Mouse (Mus musculus): Measurements from ENCODE around the gene Nectin4.
"Not testable (repeated sequence)": the region's sequence is repeated elsewhere in the genome, so short reads cannot be mapped to it uniquely, and the experiment has no call there.

Gene Nectin4

GRCm38 (mm10) chr1:171369845-171370556 is at the start of gene Nectin4:
Nectin4 (plus strand) TSS chr1:171370099.
- peak; percentile 58 for DNase-seq

GRCm38 (mm10) chr1:171320151-171320550 is 49.7 kb upstream of the Nectin4 start:
- DNase-seq = no peak

GRCm38 (mm10) chr1:171321415-171321814 is 48.5 kb upstream of the Nectin4 start:
- no peak for DNase-seq

GRCm38 (mm10) chr1:171322012-171322411 is 47.9 kb upstream of the Nectin4 start:
- peak; percentile 53 for DNase-seq

GRCm38 (mm10) chr1:171325571-171325970 is 44.3 kb upstream of the Nectin4 start:
- no peak for DNase-seq

- not testable (repeated sequence) for DNase-seq
Measured at GRCm38 (mm10) chr1:171326588-171326987, 43.3 kb upstream of the Nectin4 start.

- DNase-seq = no peak
Measured at GRCm38 (mm10) chr1:171328244-171328643, 41.7 kb upstream of the Nectin4 start.

- peak; percentile 95 for DNase-seq
Measured at GRCm38 (mm10) chr1:171328839-171329432, 41.0 kb upstream of the Nectin4 start, which contains the start of gene Dedd. Dedd (plus strand) TSS chr1:171329145.

- no peak for DNase-seq
Measured at GRCm38 (mm10) chr1:171329433-171330215, 40.3 kb upstream of the Nectin4 start.

GRCm38 (mm10) chr1:171330216-171330560 is 39.7 kb upstream of the Nectin4 start:
- DNase-seq = no peak

- DNase-seq = peak; percentile 44
Measured at GRCm38 (mm10) chr1:171342262-171343207, 27.4 kb upstream of the Nectin4 start.

- DNase-seq = peak; percentile 81
Measured at GRCm38 (mm10) chr1:171343922-171344677, 25.8 kb upstream of the Nectin4 start.

GRCm38 (mm10) chr1:171344715-171345114 is 25.2 kb upstream of the Nectin4 start:
- no peak for DNase-seq

- peak; percentile 94 for DNase-seq
Measured at GRCm38 (mm10) chr1:171345225-171346094, 24.4 kb upstream of the Nectin4 start, which contains the start of the genes Nit1 and Pfdn2. Nit1 (minus strand) TSS chr1:171345646. Pfdn2 (plus strand) TSS chr1:171345670.

GRCm38 (mm10) chr1:171346095-171346450 is 23.8 kb upstream of the Nectin4 start:
- DNase-seq = no peak

- DNase-seq = no peak
Measured at GRCm38 (mm10) chr1:171348665-171349064, 21.2 kb upstream of the Nectin4 start.

GRCm38 (mm10) chr1:171349210-171349609 is 20.7 kb upstream of the Nectin4 start:
- no peak for DNase-seq

- no peak for DNase-seq
Measured at GRCm38 (mm10) chr1:171355812-171356340, 14.0 kb upstream of the Nectin4 start.

GRCm38 (mm10) chr1:171356814-171357213 is 13.1 kb upstream of the Nectin4 start:
- no peak for DNase-seq

- peak; percentile 47 for DNase-seq
Measured at GRCm38 (mm10) chr1:171358421-171358820, 11.5 kb upstream of the Nectin4 start.
